35 mouse cellular contexts compared by ENCODE assay signal in the genomic region with DNA sequence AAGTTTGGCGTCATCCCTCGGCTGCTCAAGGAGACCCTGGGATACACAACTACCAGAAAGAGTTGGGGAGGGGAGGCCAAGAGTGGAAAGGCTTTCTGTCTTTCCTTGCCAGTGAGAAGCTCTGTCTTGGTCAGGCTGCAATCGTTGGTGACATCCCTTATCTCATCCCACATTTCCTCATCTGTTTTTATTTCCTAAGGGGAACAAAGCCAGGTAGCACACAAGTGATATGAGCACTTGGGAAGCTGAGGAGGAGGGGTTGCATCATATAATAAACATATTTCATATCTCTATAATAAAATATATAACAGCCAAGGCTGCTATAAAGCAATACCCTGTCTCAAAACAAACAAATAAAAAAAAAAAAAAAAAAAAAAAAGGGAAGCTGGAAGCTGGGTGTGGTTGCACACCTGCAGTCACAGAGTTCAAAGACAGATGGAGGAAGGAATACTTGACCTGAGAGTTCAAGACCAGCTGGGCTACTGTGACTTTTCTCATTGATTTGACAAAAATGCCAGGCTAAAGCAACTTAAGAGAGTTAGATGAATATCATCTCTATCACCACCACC. TPM values are rescaled to one million over a fixed set of nuclear protein-coding genes. Genes with fewer than 3 reads are reported as not detected.
"Had no signal": no experiment of that assay in that cellular context is flagged by ENCODE, and none has a peak within 500 bp of the region (broad histone marks: within the 10 kb centered on the region; RNA-seq: fewer than 3 reads in every experiment).

No protein-coding gene starts in this region.

- H3K4me3 ChIP-seq: gastrocnemius, adult 2 months; heart, adult 2 months; heart, embryonic 13.5 days; heart, embryonic 15.5 days; hindbrain, embryonic 13.5 days; hindbrain, embryonic 15.5 days; kidney, embryonic 15.5 days; layer of hippocampus, adult 2 months; left cerebral cortex, adult 2 months; limb, embryonic 10.5 days; limb, embryonic 12.5 days; liver, embryonic 15.5 days had no signal

- H3K36me3 ChIP-seq: heart, embryonic 13.5 days; heart, embryonic 15.5 days; hindbrain, embryonic 13.5 days; hindbrain, embryonic 15.5 days; kidney, embryonic 15.5 days; limb, embryonic 10.5 days; limb, embryonic 12.5 days; liver, embryonic 15.5 days had no signal

- H3K9ac ChIP-seq: heart, embryonic 13.5 days; heart, embryonic 15.5 days; hindbrain, embryonic 13.5 days; hindbrain, embryonic 15.5 days; kidney, embryonic 15.5 days; limb, embryonic 12.5 days; liver, embryonic 15.5 days had no signal

- H3K27me3 ChIP-seq: hindbrain, embryonic 13.5 days; hindbrain, embryonic 15.5 days; kidney, embryonic 15.5 days; liver, embryonic 15.5 days had no signal

- H3K9me3 ChIP-seq: heart, embryonic 13.5 days; heart, embryonic 15.5 days; hindbrain, embryonic 13.5 days; hindbrain, embryonic 15.5 days; kidney, embryonic 15.5 days; limb, embryonic 10.5 days; limb, embryonic 12.5 days; liver, embryonic 15.5 days had no signal

- DNase-seq: gastrocnemius, adult 2 months; gastrocnemius, postnatal 10 days; gastrocnemius, postnatal 25 days; heart, adult 2 months; heart, postnatal 14 days; heart, postnatal 36 days; kidney, adult 11 months; kidney, adult 2 months; kidney, adult 9 months; kidney, postnatal 14 days; kidney, postnatal 4 days had no signal

- ATAC-seq: hindbrain, postnatal 0 days; intestine, embryonic 16.5 days had no signal

- H3K27ac ChIP-seq: gastrocnemius, adult 2 months; heart, adult 2 months; heart, embryonic 13.5 days; heart, embryonic 15.5 days; hindbrain, embryonic 13.5 days; hindbrain, embryonic 15.5 days; hindbrain, postnatal 0 days; kidney, embryonic 15.5 days; kidney, postnatal 0 days; layer of hippocampus, adult 2 months; left cerebral cortex, adult 2 months; limb, embryonic 10.5 days; limb, embryonic 12.5 days; liver, embryonic 15.5 days had no signal

- H3K4me1 ChIP-seq: hindbrain, embryonic 13.5 days; hindbrain, embryonic 15.5 days; limb, embryonic 12.5 days had no signal

- H3K4me2 ChIP-seq: heart, embryonic 11.5 days; heart, embryonic 13.5 days; heart, embryonic 15.5 days; hindbrain, embryonic 13.5 days; hindbrain, embryonic 15.5 days; kidney, embryonic 15.5 days; limb, embryonic 12.5 days; liver, embryonic 15.5 days had no signal

RNA-seq across cellular contexts. Expression of a gene that starts 1.4 kb away (rescaled TPM):
- total RNA-seq: gastrocnemius, adult 2 months; gastrocnemius, postnatal 25 days; granulocyte monocyte progenitor cell, adult 5-6 weeks; heart, adult 2 months; heart, postnatal 14 days; heart, postnatal 36 days; hematopoietic stem cell, adult 5-6 weeks; hindbrain, postnatal 0 days; layer of hippocampus, postnatal 10 days; layer of hippocampus, postnatal 25 days; left cerebral cortex, postnatal 14 days; left cerebral cortex, postnatal 36 days; liver, adult 2 months had no signal
- polyA plus RNA-seq: heart, postnatal 0 days; hindbrain, embryonic 15.5 days; hindbrain, postnatal 0 days; intestine, embryonic 14.5 days; kidney, adult 2 months; kidney, embryonic 15.5 days; kidney, postnatal 0 days had no signal

RNA-seq across cellular contexts. Expression of a gene that starts 6.1 kb away (rescaled TPM):
- total RNA-seq: granulocyte monocyte progenitor cell, adult 5-6 weeks; hematopoietic stem cell, adult 5-6 weeks; liver, adult 2 months had no signal

RNA-seq across cellular contexts. Expression of a gene that starts 7.3 kb away (rescaled TPM):
- total RNA-seq: gastrocnemius, adult 2 months; gastrocnemius, postnatal 10 days; gastrocnemius, postnatal 25 days; gastrocnemius, postnatal 4 days; granulocyte monocyte progenitor cell, adult 5-6 weeks; heart, adult 2 months; heart, postnatal 14 days; heart, postnatal 36 days; hematopoietic stem cell, adult 5-6 weeks; hindbrain, postnatal 0 days had no signal

RNA-seq across cellular contexts. Expression of a gene that starts 18.0 kb away (rescaled TPM):
- total RNA-seq: gastrocnemius, adult 2 months; gastrocnemius, postnatal 25 days; granulocyte monocyte progenitor cell, adult 5-6 weeks; hematopoietic stem cell, adult 5-6 weeks; hindbrain, postnatal 0 days; layer of hippocampus, adult 2 months; layer of hippocampus, postnatal 10 days; layer of hippocampus, postnatal 25 days; left cerebral cortex, adult 2 months; left cerebral cortex, postnatal 14 days; left cerebral cortex, postnatal 36 days had no signal
- polyA plus RNA-seq: liver, adult 2 months had no signal
